Mouse (Mus musculus): Measurements from ENCODE around the gene Dcun1d4. TPM values are rescaled to one million over a fixed set of nuclear protein-coding genes. Genes with fewer than 3 reads are reported as not detected.

The Dcun1d4 gene
- total and polyA plus RNA-seq, 2 experiments from 2014 or later, result 25.1 to 40.8 TPM

- no peak overlapping the region for H3K9ac ChIP-seq (replicated peaks; ENCODE audit: low read length)
- H3K27me3 ChIP-seq (ENCODE audit: insufficient read depth, low read length), result no peaks in the 10 kb centered on the region
- H3K4me3 ChIP-seq (ENCODE audit: low read length), result no peak overlapping the region
- DNase-seq (ENCODE audit: low spot score), result no peak
- no peak for ATAC-seq
- no peaks in the 10 kb centered on the region for H3K4me1 ChIP-seq (ENCODE audit: insufficient read depth, low read length)
- TF ChIP-seq CTCF (IDR thresholded peaks at IDR 0.05; ENCODE audit: low read depth), result no peak
- H3K9me3 ChIP-seq (ENCODE audit: low read length), result no peaks in the 10 kb centered on the region
- WGBS, result 39% methylated on average over 4 of the region's 4 CpGs
- H3K36me3 ChIP-seq (ENCODE audit: insufficient read depth, low read length), result no peaks in the 10 kb centered on the region
- no peak overlapping the region for H3K4me2 ChIP-seq (ENCODE audit: low read depth, low read length)
- no peak overlapping the region for H3K27ac ChIP-seq
Observed at GRCm38 (mm10) chr5:73486451-73486850, 5.7 kb downstream of the Dcun1d4 start.

GRCm38 (mm10) chr5:73489915-73490314 is 9.1 kb downstream of the Dcun1d4 start:
- Histone ChIP-seq H3K27me3 (ENCODE audit: insufficient read depth, low read length) (no peaks in the 10 kb centered on the region), H3K4me1 (ENCODE audit: insufficient read depth, low read length) (no peaks in the 10 kb centered on the region), H3K4me3 (ENCODE audit: low read length) (peak overlapping the region; percentile 90), H3K9me3 (ENCODE audit: low read length) (no peaks in the 10 kb centered on the region), H3K36me3 (ENCODE audit: insufficient read depth, low read length) (no peaks in the 10 kb centered on the region), H3K27ac (peak overlapping the region; percentile 52), H3K4me2 (ENCODE audit: low read depth, low read length) (peak overlapping the region; percentile 92), H3K9ac (replicated peaks; ENCODE audit: low read length) (peak overlapping the region; percentile 52; the same call in 1 of the 2 replicates)
- WGBS, result 6% methylated on average over 14 of the region's 14 CpGs
- no peak for TF ChIP-seq CTCF (IDR thresholded peaks at IDR 0.05; ENCODE audit: low read depth)
- no peak for DNase-seq (ENCODE audit: low spot score)
- no peak for ATAC-seq

DNA sequence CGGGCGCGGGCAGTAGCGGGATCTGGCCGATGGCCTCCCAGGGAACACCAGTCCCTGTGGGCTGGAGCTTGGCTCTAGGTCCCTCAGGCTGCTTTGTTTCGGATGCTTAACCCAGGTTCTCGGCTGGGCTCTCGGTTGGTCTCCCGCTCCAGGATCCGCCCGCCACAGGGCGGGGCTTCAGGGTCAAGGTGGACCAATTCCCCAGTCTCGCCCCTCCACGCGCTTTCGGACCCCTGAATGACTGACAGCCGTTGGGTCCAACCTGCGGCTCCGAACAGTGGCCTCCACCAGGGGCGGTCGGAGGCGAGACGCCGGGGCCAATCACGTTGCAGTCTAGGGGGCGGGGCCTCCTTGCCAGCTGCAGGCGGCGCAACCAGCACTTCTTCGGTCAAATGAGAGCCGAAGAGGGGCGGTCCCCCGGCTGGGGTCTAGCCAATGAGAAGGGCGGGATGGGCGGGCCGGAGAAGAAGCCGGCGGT is 9.8 kb downstream of the Dcun1d4 start:
- Histone ChIP-seq H3K36me3 (ENCODE audit: insufficient read depth, low read length) (no peaks in the 10 kb centered on the region), H3K4me3 (ENCODE audit: low read length) (peak overlapping the region; percentile 90), H3K4me1 (ENCODE audit: insufficient read depth, low read length) (no peaks in the 10 kb centered on the region), H3K27me3 (ENCODE audit: insufficient read depth, low read length) (no peaks in the 10 kb centered on the region), H3K9me3 (ENCODE audit: low read length) (no peaks in the 10 kb centered on the region), H3K9ac (replicated peaks; ENCODE audit: low read length) (peak overlapping the region; percentile 74; the same call in 1 of the 2 replicates), H3K27ac (peak overlapping the region; percentile 95), H3K4me2 (ENCODE audit: low read depth, low read length) (peak overlapping the region; percentile 92)
- ATAC-seq, result peak; percentile 97
- peak; percentile 99 for DNase-seq (ENCODE audit: low spot score)
- TF ChIP-seq CTCF (IDR thresholded peaks at IDR 0.05; ENCODE audit: low read depth), result peak; percentile 71
- under 1% methylated on average over 37 of the region's 37 CpGs for WGBS

DNA sequence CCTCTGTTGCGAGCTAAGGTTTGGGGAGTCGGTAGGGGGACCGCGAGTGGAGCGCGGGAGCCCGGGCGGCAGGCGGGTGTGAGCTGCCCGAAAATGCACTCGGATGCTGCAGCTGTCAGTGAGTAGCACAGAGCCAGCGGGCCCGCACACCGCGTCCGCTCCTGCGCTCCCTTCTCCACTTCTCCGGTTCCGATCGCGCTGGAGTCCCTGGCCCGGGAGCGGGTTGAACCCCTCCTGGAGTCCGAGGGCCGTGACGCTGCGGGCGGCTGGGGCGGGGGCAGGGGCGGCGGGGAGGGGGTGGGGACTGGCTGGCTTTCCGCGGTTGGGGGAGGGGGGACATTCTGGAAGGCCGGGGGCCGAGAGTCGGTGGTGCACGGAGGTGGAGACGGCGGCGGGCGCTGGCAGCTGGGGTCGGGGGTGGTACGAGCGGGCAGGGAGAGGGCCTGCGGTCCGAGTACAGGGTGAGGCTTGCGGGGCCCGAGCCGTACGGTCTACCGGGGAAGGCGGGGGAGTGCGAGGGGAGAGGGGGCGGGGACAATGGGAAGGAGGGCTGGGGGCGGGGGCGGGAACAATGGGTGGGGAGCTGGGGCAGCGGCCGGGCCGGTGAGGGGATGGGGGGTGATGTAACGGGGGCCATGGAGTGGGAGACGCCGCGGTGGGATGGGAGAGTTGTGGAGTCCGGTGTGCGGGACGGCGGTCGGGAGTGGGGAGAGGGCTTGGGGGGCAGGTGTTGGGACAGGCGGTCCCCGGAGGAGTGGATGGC is 10.5 kb downstream of the Dcun1d4 start:
- no peaks in the 10 kb centered on the region for H3K9me3 ChIP-seq (ENCODE audit: low read length)
- TF ChIP-seq CTCF (IDR thresholded peaks at IDR 0.05; ENCODE audit: low read depth), result no peak
- H3K4me2 ChIP-seq (ENCODE audit: low read depth, low read length), result peak overlapping the region; percentile 88
- peak overlapping the region; percentile 74 for H3K9ac ChIP-seq (replicated peaks; ENCODE audit: low read length)
- DNase-seq (ENCODE audit: low spot score) (no peak), ATAC-seq (no peak; the same call in 1 of the 2 replicates)
- H3K4me3 ChIP-seq (ENCODE audit: low read length), result peak overlapping the region; percentile 90
- no peaks in the 10 kb centered on the region for H3K4me1 ChIP-seq (ENCODE audit: insufficient read depth, low read length)
- no peaks in the 10 kb centered on the region for H3K27me3 ChIP-seq (ENCODE audit: insufficient read depth, low read length)
- 2% methylated on average over 58 of the region's 70 CpGs for WGBS
- no peaks in the 10 kb centered on the region for H3K36me3 ChIP-seq (ENCODE audit: insufficient read depth, low read length)
- H3K27ac ChIP-seq, result peak overlapping the region; percentile 95

GRCm38 (mm10) chr5:73491837-73492720 is 11.3 kb downstream of the Dcun1d4 start:
- under 1% methylated on average over 56 of the region's 59 CpGs for WGBS
- TF ChIP-seq CTCF (IDR thresholded peaks at IDR 0.05; ENCODE audit: low read depth), result 0 out of 2 replicates have a peak, but pooled peaks have one; percentile 6
- H3K9ac ChIP-seq (replicated peaks; ENCODE audit: low read length), result peak overlapping the region; percentile 74
- no peaks in the 10 kb centered on the region for H3K9me3 ChIP-seq (ENCODE audit: low read length)
- H3K4me2 ChIP-seq (ENCODE audit: low read depth, low read length), result peak overlapping the region; percentile 88
- peak; percentile 77 for ATAC-seq
- peak overlapping the region; percentile 90 for H3K4me3 ChIP-seq (ENCODE audit: low read length)
- peak; percentile 96 for DNase-seq (ENCODE audit: low spot score)
- H3K4me1 ChIP-seq (ENCODE audit: insufficient read depth, low read length), result no peaks in the 10 kb centered on the region
- H3K27ac ChIP-seq, result peak overlapping the region; percentile 95
- H3K36me3 ChIP-seq (ENCODE audit: insufficient read depth, low read length), result no peaks in the 10 kb centered on the region
- H3K27me3 ChIP-seq (ENCODE audit: insufficient read depth, low read length), result no peaks in the 10 kb centered on the region

GRCm38 (mm10) chr5:73497401-73497800 is 16.6 kb downstream of the Dcun1d4 start:
- WGBS, result 72% methylated on average over 3 of the region's 3 CpGs
- no peaks in the 10 kb centered on the region for H3K27me3 ChIP-seq (ENCODE audit: insufficient read depth, low read length)
- no peak overlapping the region for H3K27ac ChIP-seq
- H3K4me3 ChIP-seq (ENCODE audit: low read length), result no peak overlapping the region
- H3K9ac ChIP-seq (replicated peaks; ENCODE audit: low read length), result no peak overlapping the region
- H3K4me1 ChIP-seq (ENCODE audit: insufficient read depth, low read length), result no peaks in the 10 kb centered on the region; the same call in 1 of the 2 replicates
- H3K4me2 ChIP-seq (ENCODE audit: low read depth, low read length), result no peak overlapping the region
- TF ChIP-seq CTCF (IDR thresholded peaks at IDR 0.05; ENCODE audit: low read depth), result no peak
- no peak for ATAC-seq
- no peaks in the 10 kb centered on the region for H3K9me3 ChIP-seq (ENCODE audit: low read length)
- H3K36me3 ChIP-seq (ENCODE audit: insufficient read depth, low read length), result no peaks in the 10 kb centered on the region
- no peak for DNase-seq (ENCODE audit: low spot score)
